Mouse (Mus musculus) bone marrow macrophage, adult 2 months (primary cell): Measurements from ENCODE around the gene Dido1. TPM values are rescaled to one million over a fixed set of nuclear protein-coding genes. Genes with fewer than 3 reads are reported as not detected.
A peak's percentile ranks its signal among the peaks of the same experiment; 100 is the strongest.

Experiments
- H3K27ac ChIP-seq: 2 replicates; pipeline ENCODE4 v1.5.1; 2012; ENCODE audit warnings: low read depth, low read length; ENCODE audit not compliant: insufficient read depth
- H3K4me1 ChIP-seq: 2 replicates; pipeline ENCODE4 v1.6.1; 2012; ENCODE audit warnings: low read length; ENCODE audit not compliant: control insufficient read depth, insufficient read depth
- H3K4me3 ChIP-seq: 2 replicates; pipeline ENCODE4 v1.5.1; 2012; ENCODE audit warnings: mild to moderate bottlenecking, low read length, moderate library complexity; ENCODE audit not compliant: insufficient read depth
- CTCF ChIP-seq: IDR thresholded peaks from 2 replicates; pipeline ENCODE4 v1.5.1; 2012; ENCODE audit warnings: low read depth, mild to moderate bottlenecking, low read length, moderate library complexity
- POLR2A ChIP-seq: IDR thresholded peaks from 2 replicates; pipeline ENCODE4 v1.6.1; 2012; ENCODE audit warnings: mild to moderate bottlenecking, low read depth, low read length, borderline replicate concordance
- polyA plus RNA-seq: library from polyadenylated mRNA; stranded (reverse); fragments of >200 nt; gene quantifications from 2 replicates; pipeline ENCODE4 v1.2.4, GENCODE M21; 2012; ENCODE audit not compliant: missing spikeins, insufficient read depth, insufficient read length

Gene Dido1
- polyA plus RNA-seq, 1 experiment = 30.2 TPM

GRCm38 (mm10) chr2:180741421-180741820, 31.6 kb upstream of the Dido1 start:
- TF ChIP-seq CTCF = no peak
- no peak for TF ChIP-seq POLR2A
- Histone ChIP-seq H3K4me3 (no peak overlapping the region), H3K27ac (no peak overlapping the region), H3K4me1 (no peaks in the 10 kb centered on the region)

GRCm38 (mm10) chr2:180740349-180740748, 30.6 kb upstream of the Dido1 start:
- Histone ChIP-seq H3K4me3 (no peak overlapping the region), H3K27ac (no peak overlapping the region), H3K4me1 (no peaks in the 10 kb centered on the region)
- TF ChIP-seq POLR2A (no peak), CTCF (no peak)

GRCm38 (mm10) chr2:180737984-180738383, 28.2 kb upstream of the Dido1 start:
- no peak overlapping the region for H3K27ac ChIP-seq

GRCm38 (mm10) chr2:180735232-180735631, 25.4 kb upstream of the Dido1 start:
- H3K4me1 ChIP-seq = peaks cover 8% of the 10 kb centered on the region

More at GRCm38 (mm10) chr2:180737984-180738383, 28.2 kb upstream of the Dido1 start:
- no peak overlapping the region for H3K4me3 ChIP-seq
- H3K4me1 ChIP-seq = no peaks in the 10 kb centered on the region
- TF ChIP-seq CTCF (no peak), POLR2A (no peak)

GRCm38 (mm10) chr2:180731984-180732383, 22.2 kb upstream of the Dido1 start:
- TF ChIP-seq CTCF (no peak), POLR2A (no peak)
- H3K4me3 ChIP-seq = no peak overlapping the region
- no peak overlapping the region for H3K27ac ChIP-seq
- peaks cover 30% of the 10 kb centered on the region for H3K4me1 ChIP-seq

More at GRCm38 (mm10) chr2:180735232-180735631, 25.4 kb upstream of the Dido1 start:
- TF ChIP-seq POLR2A (no peak), CTCF (no peak)
- Histone ChIP-seq H3K4me3 (no peak overlapping the region), H3K27ac (no peak overlapping the region)

GRCm38 (mm10) chr2:180731036-180731435, 21.2 kb upstream of the Dido1 start:
- Histone ChIP-seq H3K4me3 (no peak overlapping the region), H3K4me1 (peaks cover 32% of the 10 kb centered on the region), H3K27ac (no peak overlapping the region)
- TF ChIP-seq POLR2A (no peak), CTCF (no peak)

- H3K4me1 ChIP-seq = peaks cover 35% of the 10 kb centered on the region
- no peak overlapping the region for H3K4me3 ChIP-seq
- TF ChIP-seq CTCF (no peak), POLR2A (no peak)
These were observed 17.8 kb upstream of the Dido1 start for GRCm38 (mm10) chr2:180727613-180728021.

GRCm38 (mm10) chr2:180726658-180727442, 17.1 kb upstream of the Dido1 start:
- H3K4me1 ChIP-seq = peaks cover 35% of the 10 kb centered on the region
- H3K27ac ChIP-seq = peak overlapping the region; percentile 72
- TF ChIP-seq POLR2A = no peak
- no peak for TF ChIP-seq CTCF
- H3K4me3 ChIP-seq = peak overlapping the region; percentile 68

More at GRCm38 (mm10) chr2:180727613-180728021, 17.8 kb upstream of the Dido1 start:
- H3K27ac ChIP-seq = peak overlapping the region; percentile 72

GRCm38 (mm10) chr2:180725856-180726629, 16.2 kb upstream of the Dido1 start:
- TF ChIP-seq POLR2A (no peak), CTCF (no peak)
- H3K4me3 ChIP-seq = peak overlapping the region; percentile 68
- peak overlapping the region; percentile 72 for H3K27ac ChIP-seq
- peaks cover 32% of the 10 kb centered on the region for H3K4me1 ChIP-seq

GRCm38 (mm10) chr2:180725414-180725778, 15.6 kb upstream of the Dido1 start:
- TF ChIP-seq CTCF (no peak), POLR2A (no peak)
- Histone ChIP-seq H3K4me3 (peak overlapping the region; percentile 68), H3K4me1 (peaks cover 27% of the 10 kb centered on the region), H3K27ac (peak overlapping the region; percentile 28)
